Mouse (Mus musculus): Measurements from ENCODE around the gene Ddx54.

- TF ChIP-seq POLR2A (IDR thresholded peaks at IDR 0.05; ENCODE audit: borderline replicate concordance, low read depth, low read length) (no peak), CTCF (IDR thresholded peaks at IDR 0.05; ENCODE audit: low read depth, low read length) (no peak)
Measured at GRCm38 (mm10) chr5:120653873-120654272, 41.3 kb downstream of the Ddx54 start.
